Mouse (Mus musculus) adrenal gland, postnatal 14 days (tissue): Measurements from ENCODE around the gene Cped1. TPM values are rescaled to one million over a fixed set of nuclear protein-coding genes. Genes with fewer than 3 reads are reported as not detected.

Experiments
- DNase-seq: peaks from one replicate; pipeline ENCODE4 v3.0.0; 2021; ENCODE audit warnings: mixed read lengths
- long read RNA-seq, 2 experiments: library from polyadenylated mRNA; stranded (forward); transcript quantifications; one replicate each; pipeline ENCODE4 v2.0.0; 2021
- total RNA-seq: library from RNA; stranded (reverse); gene quantifications from 2 replicates; pipeline ENCODE4 v1.2.3, GENCODE M21; 2021

Cped1 gene
- 31.3 and 35.4 TPM in 2 replicates for total RNA-seq
- long read RNA-seq, experiment 1, full-length matches to known transcripts = 10 of 21 reads
- long read RNA-seq, experiment 1, partial matches to known transcripts = 2 of 21 reads
- long read RNA-seq, experiment 1, other reads (novel, unspliced or antisense) = 9 of 21 reads
- long read RNA-seq, experiment 2, full-length matches to known transcripts = 7 of 21 reads
- long read RNA-seq, experiment 2, partial matches to known transcripts = 2 of 21 reads
- long read RNA-seq, experiment 2, other reads (novel, unspliced or antisense) = 12 of 21 reads

DNA sequence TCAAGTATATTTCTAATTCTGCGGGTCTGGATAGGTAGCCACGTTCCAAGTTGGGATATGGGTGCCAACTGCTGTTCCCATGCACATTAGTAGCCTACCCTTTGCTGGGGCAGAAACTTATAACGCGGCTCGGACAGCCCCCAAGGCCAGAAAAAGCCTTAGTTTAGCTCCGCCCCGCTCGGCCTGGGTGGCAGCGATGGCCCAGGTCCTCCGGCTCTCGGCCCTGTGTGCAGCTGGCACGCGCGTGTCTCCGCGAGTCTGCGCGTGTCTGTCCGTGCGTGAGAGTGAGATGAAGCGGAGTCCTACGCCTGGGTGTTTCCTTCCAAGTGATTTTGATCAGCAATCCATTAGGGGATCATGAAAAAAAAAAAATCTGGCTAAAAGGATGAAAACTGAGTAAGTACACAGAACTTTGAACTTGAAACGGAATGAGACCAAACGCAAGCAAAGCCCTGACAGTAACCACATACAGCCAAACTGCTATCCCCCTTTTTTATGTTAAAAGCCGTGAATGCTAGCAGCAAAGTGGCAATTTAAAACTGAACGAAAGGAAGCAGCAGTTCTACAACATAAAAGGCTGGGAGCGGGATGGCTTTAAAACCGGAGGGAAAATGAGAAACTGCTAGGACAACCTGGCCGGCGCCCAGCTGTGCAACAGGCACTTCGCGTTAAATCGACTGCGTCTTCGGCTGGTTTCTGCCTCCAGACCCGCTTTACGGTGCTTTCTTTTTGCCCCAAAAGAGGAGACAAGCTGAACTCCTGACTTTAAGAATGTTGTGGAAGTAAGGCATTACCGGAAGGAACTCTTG is at the start of gene Cped1:
TSS of gene Cped1 (plus strand) at position 185 of the 809 bp plus-strand sequence.
- peak; percentile 84 for DNase-seq

DNA sequence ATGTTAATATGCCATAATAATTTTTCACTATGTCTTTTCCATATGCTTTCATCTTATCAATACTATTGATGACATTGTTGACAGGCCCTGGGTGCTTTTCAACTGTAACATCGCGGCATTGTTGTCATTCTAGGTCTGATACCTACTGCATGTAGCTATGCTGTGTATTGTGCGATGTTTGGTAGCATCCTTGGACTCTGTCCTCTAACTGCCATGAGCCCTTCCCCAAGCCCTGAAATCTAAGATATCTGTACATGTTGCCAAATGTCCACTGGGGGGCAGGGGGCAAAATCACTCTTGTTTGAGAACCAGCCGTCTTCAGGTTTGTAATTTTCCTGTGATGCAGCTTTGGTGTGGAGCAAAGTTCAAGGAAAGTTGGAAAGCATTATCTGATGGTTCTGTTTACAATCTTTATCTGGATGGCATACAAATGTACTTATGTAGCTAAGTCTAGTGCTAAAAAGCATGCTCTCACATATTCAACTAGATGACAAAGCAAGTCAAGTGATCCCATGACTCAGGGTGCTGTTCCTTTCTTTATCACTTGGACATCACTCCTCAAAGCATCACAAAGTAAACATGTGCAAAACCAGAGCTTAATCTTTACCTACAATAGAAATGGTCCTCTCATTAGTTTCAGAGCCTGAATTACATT is 47.6 kb upstream of the Cped1 start:
- no peak for DNase-seq

DNA sequence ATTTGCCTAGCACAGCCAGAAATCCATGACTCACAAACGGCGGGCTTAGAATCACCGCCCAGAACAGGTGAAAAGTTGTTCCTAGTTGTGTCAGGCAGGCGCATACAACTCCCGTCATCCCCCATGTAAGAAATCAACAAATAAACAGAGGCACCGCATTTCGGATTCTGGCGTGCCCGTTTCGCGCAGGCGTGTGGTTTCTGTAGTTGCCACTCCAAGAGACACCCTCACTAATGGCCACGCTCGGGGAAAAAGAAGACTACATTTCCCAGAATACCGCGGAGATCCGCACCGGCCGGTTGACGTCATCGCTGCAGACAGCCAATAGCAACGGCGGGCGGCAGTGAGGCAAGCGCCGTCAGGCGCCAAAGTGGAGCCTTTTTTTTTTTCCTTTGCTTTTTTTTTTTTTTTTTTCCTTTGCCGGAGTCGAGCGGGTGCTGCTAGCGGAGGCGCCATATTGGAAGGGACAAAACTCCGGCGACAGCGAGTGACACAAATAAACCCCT is 36.4 kb upstream of the Cped1 start, which contains the start of gene Ing3:
TSS of gene Ing3 (plus strand) at position 346 of the 506 bp plus-strand sequence.
- peak; percentile 98 for DNase-seq

DNA sequence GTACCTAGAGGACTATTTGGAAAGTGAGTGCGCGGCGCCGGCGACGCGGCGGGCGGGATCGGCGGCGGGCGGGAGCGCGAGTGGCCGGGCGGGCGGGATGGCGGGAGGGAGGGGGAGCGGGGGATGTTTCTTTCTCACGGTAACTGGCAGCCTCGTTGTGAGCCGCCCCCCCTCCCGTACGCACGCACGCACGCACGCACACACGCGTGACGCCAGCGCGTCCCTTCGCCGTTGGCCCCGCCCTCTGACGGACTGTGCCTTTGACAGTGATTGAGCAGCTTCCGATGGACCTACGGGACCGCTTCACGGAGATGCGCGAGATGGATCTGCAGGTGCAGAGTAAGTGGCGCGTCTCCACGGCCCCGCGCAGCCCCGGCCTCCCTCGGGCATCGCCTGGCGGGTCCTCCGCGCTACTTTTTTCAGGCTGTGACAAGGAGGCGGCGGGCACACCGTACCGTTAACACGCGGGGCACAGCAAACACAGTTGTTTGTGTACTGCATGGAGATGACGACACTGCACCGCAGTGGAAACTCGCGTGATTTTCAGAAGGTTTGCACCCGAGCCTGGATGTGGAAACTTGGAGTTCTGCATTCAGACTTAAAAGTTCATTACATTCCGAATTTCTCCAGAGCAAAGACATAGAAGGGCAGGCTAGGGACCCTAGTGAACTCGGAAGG is 35.8 kb upstream of the Cped1 start:
- peak; percentile 98 for DNase-seq

DNA sequence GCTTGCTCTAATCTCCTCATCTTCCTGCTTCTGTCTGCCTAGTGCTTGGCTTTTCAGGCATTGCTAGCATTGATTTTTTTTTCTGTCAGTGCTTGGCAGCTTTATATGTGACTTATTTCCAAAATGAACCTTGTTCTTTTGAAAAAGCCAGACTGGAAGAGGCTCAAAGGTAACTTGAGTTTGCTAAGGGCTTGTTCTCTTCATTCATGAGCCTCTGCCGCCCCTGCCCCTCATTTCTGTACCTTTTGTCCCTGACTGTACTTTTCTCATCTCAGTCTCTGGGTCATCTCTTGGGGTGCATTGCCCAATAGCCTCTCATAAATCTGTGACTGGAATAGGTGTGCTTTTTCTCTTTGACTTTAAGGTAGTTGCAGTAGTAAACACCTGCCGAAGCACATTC is 35.0 kb upstream of the Cped1 start:
- DNase-seq = no peak

DNA sequence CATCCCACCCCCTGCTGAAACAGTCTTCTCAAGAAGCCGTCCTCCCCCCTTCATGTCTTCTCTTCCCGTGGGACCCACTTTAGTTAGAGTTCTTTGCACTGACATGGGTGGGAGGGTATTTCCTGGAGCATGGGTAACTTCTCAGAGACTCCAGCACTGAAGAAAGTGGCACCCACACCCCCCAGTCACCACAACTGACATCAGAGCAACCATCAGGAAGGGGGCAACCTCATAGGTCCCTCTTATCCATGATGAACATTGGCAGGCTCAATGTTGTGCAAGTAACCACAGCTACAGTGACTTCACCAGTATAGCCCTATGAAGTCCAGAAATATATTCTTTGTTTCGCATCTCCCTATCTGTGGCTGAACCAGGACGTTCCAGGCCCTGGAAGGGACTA is 30.2 kb upstream of the Cped1 start:
- no peak for DNase-seq

DNA sequence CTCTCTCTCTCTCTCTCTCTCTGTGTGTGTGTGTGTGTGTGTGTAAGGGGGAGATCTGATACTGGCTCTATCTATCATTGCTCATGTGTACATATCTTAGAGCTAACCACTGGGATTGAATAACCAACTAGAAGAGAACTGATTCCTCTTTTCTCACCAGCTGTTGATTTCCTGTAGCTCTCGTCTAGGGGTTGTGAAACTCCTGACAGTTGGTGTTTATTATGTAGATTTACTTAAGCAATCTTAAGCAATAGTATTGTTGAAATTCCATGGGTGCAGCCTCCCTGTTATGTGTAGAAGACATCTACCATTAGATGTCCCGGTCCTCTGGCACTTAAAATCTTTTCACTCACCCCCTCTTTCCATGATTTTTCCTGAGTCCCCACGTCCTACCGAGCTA is 26.8 kb upstream of the Cped1 start:
- DNase-seq = no peak

DNA sequence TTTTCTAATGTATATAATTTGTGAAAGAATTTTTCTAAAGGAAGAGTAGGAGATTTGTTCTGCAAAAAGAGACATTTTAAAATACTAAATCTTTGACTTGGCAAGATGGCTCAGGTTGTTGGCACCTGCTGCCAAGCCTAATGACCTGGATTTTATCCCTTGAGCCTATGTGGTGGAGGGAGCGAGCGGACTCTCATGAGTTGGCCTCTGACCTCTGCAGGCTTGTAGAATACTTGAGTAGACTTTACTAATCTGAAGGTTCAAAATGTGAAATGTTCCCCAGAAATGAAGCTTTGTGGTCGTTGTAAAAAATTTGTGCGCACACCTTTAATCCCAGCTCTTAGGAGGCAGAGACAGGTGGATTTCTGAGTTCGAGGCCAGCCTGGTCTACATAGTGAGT is 25.8 kb upstream of the Cped1 start:
- no peak for DNase-seq

DNA sequence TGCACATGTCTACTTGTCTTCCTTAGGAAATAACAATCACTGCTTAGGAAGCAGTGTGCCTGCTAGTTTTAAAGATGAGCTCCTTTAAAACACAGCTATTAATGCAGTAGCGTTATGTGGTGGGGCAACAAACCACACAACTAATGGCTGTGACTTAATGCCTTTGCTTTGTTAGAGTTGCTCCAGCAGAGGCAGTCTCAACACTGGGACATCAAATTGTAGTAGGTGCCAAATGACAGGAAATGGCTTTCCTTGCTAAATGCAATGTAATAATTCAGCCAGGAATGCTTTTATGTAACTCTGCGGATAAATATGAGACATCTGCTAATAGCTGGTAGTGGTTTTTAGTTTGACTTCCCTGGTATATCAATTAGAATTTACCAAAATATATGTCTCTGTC is 8.2 kb upstream of the Cped1 start:
- DNase-seq = no peak

DNA sequence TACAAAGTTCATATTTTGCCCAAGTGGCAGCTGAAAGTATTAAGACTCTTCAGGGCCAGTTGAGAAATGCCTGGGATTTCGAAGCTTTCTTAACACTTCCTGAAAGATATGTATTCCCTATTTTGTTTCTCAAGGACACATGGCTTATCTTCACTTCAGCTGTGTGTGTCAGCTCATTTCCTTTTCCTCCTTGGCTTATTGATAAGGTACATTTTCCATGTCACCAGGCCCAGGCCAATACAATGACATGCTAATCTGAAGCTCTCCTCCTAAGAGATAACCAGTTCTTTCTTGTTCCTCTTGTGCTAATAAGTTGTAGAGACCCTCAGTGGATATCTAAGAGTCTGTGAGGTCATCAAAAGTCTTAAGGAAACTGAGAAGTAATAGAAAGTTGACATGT is 4.6 kb upstream of the Cped1 start:
- DNase-seq = no peak

DNA sequence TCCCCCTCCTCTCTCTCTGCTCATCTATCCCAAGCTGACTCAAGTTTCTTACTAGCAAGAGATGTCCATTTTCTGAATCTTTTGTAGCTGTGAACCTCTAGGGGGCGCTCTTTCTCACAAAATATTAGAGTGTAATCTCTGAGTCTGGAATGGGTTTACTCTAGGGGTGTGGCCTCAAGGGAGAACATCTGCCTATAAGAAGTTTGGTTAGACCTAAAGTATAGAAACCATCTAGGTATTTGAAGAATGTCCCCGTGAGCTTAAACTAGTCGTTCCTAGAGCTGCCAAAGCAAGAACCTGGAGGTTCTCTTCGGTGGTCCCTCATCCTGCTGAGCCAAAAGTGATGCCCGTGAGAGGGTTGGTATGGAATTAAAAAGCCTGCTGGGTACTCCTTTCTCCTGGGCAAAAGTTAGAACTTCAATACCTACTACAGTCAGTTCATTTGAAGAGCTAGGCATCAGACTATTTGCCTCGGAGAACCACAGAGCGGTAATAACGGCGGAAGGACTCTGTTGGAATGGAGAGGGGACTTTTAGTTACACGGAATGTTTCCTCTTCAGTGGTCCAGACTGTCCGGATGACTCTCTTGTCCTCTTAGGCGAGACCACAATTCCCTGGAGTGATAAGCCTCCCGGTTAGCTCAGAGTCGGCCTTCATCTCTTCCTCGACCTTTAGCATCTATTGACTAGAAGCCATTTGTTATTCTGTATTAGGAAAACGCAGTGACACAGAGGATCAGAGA is 555 bp upstream of the Cped1 start:
- peak; percentile 85 for DNase-seq

DNA sequence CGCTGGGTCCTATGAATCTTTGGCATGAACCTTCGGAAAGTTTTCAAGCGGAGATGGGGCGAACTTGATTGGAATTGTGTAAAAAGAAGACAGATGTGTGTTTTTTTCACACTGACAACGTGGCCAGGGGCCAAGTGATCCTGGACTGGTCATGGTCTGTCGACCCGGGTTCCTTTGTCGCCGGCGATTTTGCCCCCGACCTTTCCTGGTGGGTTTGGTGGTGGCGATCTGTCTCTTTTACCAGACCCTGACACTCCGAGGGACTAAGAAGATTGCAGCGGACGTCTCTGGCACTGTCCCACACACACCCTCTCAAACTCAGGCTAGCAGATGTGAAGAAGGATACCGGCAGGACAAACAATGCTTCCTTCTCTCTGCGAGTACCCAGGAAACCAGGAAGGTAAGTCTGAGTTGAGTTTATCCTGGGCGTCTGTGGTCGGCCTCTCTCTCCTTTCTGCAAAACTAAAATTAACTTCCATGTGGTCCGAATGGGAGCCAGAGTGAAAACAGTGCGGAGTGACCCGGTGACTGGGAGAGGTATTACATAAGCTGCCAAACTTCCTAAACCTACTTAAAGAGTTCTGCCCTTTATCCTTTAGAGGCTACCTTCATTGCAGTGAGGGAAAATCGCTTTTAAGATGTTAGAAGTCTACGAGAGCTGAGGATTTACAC is 1.1 kb downstream of the Cped1 start:
- peak; percentile 64 for DNase-seq

DNA sequence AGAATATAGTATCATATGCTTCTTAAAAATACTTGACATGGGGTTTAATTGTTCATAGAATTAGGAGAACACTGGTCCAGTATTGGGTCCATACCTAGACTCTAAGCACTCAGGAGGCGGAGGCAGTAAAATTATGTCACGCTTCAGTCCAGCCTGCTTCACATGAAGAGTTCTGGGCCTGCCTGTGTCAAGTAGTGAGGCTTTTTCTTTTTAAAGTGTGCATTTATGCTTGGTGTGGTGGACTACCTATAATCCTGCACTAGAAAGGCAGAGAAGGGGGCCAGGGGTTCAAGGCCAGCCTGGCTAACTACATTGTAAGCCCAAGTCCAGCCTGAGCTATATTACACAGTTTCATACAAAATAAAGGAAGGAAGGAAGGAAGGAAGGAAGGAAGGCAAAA is 1.8 kb downstream of the Cped1 start:
- DNase-seq = no peak

DNA sequence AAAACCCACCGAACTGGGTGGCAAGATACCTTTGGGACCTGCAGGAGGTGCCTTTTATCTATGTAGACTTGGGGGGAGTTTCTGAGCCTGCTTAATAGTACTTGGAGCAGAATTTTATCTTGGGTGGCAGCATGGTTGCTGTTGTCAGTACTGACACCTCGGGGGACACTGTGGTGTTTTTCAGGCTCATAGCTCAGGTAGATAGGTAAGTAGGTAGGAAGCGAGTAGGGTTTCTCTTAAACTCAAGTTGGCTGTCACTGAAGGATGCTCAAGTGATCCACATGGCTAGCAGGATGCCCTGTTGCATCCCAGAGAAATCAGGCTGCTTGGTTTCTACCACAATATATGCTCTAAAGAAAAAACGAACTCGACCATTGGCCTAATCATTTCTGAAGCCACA is 2.6 kb downstream of the Cped1 start:
- DNase-seq = no peak

DNA sequence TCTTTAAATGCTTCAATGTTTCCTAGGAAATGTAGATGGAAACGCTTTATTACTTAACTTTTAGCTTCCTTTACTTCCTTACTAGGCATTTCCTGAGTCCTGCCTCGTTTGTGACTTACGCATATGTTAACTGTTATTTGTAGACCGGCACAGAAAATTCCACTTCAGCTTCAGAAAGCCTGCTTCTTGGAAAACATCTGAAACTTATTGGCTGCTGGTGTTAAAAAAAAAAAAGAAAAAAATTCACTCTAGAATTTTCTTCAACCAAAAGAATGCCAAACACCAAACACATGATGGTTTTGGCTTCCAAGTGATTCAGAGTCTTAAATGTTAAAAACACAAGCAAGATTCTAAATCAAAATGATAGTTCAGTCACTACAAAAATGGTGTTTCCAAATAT is 3.4 kb downstream of the Cped1 start:
- no peak for DNase-seq

DNA sequence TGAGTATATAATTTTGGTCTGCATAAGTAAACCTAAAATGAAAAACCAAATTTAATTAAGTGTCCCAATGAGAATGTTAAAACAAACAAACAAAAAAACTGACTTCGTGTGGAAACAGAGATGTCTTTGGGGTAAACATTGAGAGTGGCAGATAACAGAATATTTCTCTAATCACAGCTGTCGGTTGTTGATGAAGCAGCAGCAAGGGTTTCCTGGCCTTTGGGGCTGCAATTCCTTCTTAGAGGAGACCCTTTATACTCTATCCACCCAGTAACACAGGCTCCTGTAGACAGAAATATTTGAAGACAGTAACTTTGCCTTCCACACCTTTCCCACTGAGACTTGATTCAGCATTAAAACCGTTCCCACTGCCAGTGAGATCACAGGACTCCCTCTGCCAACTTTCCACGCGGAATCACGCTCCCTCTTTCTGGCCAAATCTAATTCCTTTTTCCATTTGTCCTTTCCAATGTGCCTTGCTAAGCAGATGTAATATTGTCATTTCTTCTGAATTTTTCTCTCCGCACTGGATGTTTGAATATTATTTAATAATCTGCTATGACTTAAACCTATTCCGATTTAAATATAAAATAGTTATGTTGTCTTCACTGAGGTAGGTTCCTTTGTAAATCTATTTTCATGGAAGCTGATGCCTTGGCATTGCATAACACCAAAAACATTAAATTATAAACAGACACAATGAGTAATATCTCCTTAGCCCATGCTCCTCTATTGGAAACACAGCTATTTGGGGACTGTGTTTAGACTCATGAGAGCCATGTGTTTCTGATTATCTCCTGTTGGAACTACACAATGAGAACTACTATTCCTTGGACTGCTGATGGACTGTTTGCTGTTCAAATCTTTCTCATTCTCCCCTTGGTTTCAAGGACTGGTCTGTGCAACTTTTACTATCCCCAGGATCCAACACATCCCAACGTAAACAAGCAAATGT is 4.7 kb downstream of the Cped1 start:
- DNase-seq = no peak

DNA sequence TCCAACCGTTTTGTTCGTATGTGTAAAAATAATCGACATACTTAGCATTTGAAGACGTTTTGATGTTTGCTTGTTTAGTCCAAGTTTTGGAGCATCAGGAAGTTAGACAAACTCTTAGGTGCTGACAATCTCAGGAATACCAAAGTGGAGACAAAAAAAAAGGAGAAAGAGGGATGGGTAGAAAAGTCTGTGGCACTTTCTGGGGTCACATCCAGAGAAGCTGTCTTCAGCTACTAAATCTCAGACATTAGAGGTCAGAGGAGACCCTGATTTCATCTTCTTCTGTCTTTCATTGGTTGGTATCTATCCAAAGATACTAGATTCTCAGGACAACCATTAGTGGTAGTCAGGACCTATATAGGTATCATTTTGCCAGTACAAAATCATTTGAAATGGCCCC is 5.4 kb downstream of the Cped1 start:
- no peak for DNase-seq

DNA sequence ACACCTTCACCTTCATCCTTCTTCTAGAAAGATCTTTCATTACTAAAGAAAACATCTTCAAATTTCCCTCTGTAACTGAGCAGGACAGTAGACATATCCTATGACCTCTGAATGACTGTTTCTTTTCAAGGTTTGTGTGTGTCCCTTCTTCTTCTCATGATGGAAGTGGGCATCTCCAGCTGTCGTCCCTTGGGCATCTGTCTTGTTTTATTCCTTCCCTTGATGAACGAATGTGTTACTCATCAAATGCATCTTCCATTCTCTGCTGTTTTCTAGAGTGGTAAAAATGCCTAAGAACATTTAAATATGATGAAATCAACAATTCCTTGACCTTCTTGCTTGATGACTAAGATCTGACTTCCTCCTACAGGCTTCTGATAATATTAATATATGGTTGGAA is 7.4 kb downstream of the Cped1 start:
- no peak for DNase-seq

DNA sequence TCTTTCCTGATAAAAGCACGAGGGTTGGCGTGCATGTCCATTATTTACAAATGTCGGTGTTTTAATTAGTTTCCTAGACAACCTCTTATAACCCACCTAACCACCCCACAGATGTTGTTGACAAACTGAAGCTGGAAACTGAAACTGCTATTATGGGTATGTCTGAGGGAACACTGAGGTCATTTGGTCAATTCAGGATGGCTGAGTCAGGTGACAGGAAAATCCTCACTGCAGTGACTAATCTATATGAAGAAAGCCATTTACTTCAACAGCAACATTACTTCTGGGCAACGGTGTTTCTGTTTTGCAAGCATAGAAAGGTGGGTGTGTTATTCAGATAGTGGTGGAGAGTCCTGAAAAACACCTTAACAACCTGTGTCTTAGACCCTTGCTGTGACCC is 12.4 kb downstream of the Cped1 start:
- no peak for DNase-seq

DNA sequence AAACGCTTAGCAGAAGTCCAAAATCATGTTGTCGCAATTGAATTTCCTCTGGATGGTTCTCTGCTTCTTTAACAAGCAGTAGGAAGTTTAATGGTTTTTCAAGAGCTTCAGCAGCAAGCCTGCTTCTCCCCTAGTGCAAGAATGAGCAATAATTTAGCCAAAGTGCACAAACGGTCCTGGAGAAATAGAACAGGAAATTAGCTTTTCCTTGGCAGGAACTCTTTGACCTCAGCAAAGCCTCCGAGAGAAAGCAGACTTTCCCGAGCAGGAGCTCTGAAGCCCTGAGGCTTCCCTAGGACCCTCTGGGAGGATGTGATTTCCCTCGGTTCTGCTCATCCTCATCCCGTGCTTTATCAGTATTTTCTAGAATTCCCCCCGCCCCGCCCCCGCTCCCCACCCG is 13.3 kb downstream of the Cped1 start:
- DNase-seq = no peak
